Mouse (Mus musculus) intestine, embryonic 15.5 days (tissue): ENCODE results near the gene B020031M17Rik. TPM values are rescaled to one million over a fixed set of nuclear protein-coding genes. Genes with fewer than 3 reads are reported as not detected.
"Not testable (repeated sequence)": the region's sequence is repeated elsewhere in the genome, so short reads cannot be mapped to it uniquely, and the experiment has no call there.

Experiments
- ATAC-seq: fragments of 200-750 bp; cut with Nextera tagmentation; 2 replicates; pipeline ENCODE4 v1.8.0; 2017; ENCODE audit warnings: moderate TSS enrichment, moderate library complexity
- H3K27ac ChIP-seq: fragments of 300-500 bp; sonication (generic); 2 replicates; pipeline ENCODE4 v1.5.1; 2015; ENCODE audit warnings: mild to moderate bottlenecking, inconsistent platforms
- H3K27me3 ChIP-seq: fragments of 300-500 bp; sonication (generic); replicated peaks from 2 replicates; pipeline ENCODE4 v1.6.1; 2015; ENCODE audit warnings: inconsistent platforms
- H3K36me3 ChIP-seq: fragments of 300-500 bp; sonication (generic); 2 replicates; pipeline ENCODE4 v1.6.1; 2015; ENCODE audit warnings: inconsistent platforms
- H3K4me1 ChIP-seq: fragments of 300-500 bp; sonication (generic); replicated peaks from 2 replicates; pipeline ENCODE4 v1.6.1; 2015; ENCODE audit warnings: inconsistent platforms
- H3K4me2 ChIP-seq: fragments of 300-500 bp; sonication (generic); replicated peaks from 2 replicates; pipeline ENCODE4 v1.6.1; 2015; ENCODE audit warnings: mild to moderate bottlenecking, inconsistent platforms
- H3K4me3 ChIP-seq: fragments of 300-500 bp; sonication (generic); replicated peaks from 2 replicates; pipeline ENCODE4 v1.5.1; 2015; ENCODE audit warnings: inconsistent platforms
- H3K9ac ChIP-seq: fragments of 300-500 bp; sonication (generic); 2 replicates; pipeline ENCODE4 v1.6.1; 2015; ENCODE audit warnings: inconsistent platforms
- H3K9me3 ChIP-seq: fragments of 300-500 bp; sonication (generic); 2 replicates; pipeline ENCODE4 v1.6.1; 2016; ENCODE audit warnings: inconsistent platforms
- WGBS: fragments of 180-500 bp; shearing (Covaris S2); methylation state at CpG from one replicate; pipeline ENCODE4 v1.1.7; 2015; 5-methylcytosine and 5-hydroxymethylcytosine counted together
- polyA plus RNA-seq: library from polyadenylated mRNA; unstranded; fragments of >200 nt; fragmentation: Nextera tagmentation; extraction: Ambion mirVana; gene quantifications from 2 replicates; pipeline ENCODE4 v1.2.1, GENCODE M21; 2015

B020031M17Rik gene
- polyA plus RNA-seq, 1 experiment from 2014 or later, result not detected

GRCm38 (mm10) chr13:119924597-119925340 lies 25.8 kb downstream of the B020031M17Rik start:
- H3K9me3 ChIP-seq, ATAC-seq, H3K27ac ChIP-seq, H3K4me1 ChIP-seq, H3K36me3 ChIP-seq, H3K4me2 ChIP-seq, H3K9ac ChIP-seq, H3K4me3 ChIP-seq, H3K27me3 ChIP-seq: not testable (repeated sequence)
- WGBS, result 81% methylated on average over 3 of the region's 3 CpGs

DNA sequence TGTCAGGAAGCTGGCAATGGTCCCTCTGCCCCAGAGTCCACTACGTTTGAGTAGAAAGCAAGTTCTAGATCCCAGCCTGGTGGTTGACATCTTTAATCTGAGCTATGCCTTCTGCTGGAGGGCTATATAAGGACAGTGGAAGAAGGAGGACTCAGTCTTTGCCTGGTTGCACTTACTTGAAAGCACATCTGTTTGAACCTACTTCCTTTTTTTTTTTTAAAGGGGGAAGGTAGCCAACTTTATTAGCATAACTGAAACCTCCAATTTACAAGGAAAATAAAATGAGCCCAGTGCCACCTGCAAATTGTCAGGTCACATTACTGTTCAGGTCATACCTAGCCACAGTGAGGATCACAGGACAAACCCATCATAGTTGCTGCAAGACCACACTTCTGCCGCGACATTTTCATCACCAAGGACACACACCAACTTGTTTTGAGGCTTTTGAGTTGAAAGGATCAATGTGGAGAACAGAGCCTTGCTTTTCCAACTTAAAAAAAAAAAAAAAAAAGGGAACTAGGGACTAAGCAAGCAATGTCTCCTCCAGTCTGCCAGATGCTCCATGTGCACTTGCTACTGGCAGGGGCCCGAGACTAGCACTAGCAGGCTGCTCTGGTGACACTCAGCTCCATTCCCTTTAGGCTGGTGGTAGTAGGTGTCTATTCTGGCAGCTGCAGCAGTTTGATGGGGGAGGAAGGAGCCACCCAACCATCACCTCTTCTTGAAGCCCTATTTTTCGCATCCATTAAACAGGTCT lies 33.5 kb downstream of the B020031M17Rik start:
- WGBS, result 82% methylated on average over 4 of the region's 5 CpGs
- not testable (repeated sequence) for H3K9me3 ChIP-seq, H3K36me3 ChIP-seq, ATAC-seq, H3K4me3 ChIP-seq, H3K27ac ChIP-seq, H3K4me2 ChIP-seq, H3K4me1 ChIP-seq, H3K9ac ChIP-seq, H3K27me3 ChIP-seq

- not testable (repeated sequence) for H3K27me3 ChIP-seq, H3K9me3 ChIP-seq, H3K27ac ChIP-seq, H3K4me3 ChIP-seq, ATAC-seq, H3K4me2 ChIP-seq, H3K9ac ChIP-seq, H3K36me3 ChIP-seq, H3K4me1 ChIP-seq
- WGBS, result 75% methylated on average over 2 of the region's 2 CpGs
Measured at GRCm38 (mm10) chr13:119916449-119916848, 34.2 kb downstream of the B020031M17Rik start.

Other genes with a start within 250 kb of the B020031M17Rik start
- 0.54 and 0.63 TPM in 2 replicates for gene Nim1k, start 194.9 kb downstream of the B020031M17Rik start, polyA plus RNA-seq
- 25.3 and 30.0 TPM in 2 replicates for gene Zfp131, start 159.9 kb downstream of the B020031M17Rik start, polyA plus RNA-seq
- not detected in 2 replicates for gene AF067063, start 120.6 kb downstream of the B020031M17Rik start, polyA plus RNA-seq
- gene D13Ertd608e, start 114.8 kb downstream of the B020031M17Rik start, polyA plus RNA-seq, result not detected in 2 replicates
- not detected in 2 replicates for gene Tcstv1, start 56.0 kb downstream of the B020031M17Rik start, polyA plus RNA-seq
- not detected in 2 replicates for gene Gm21761, start 21.5 kb downstream of the B020031M17Rik start, polyA plus RNA-seq
- gene Gm36079, start 76.2 kb upstream of the B020031M17Rik start, polyA plus RNA-seq, result not detected in 2 replicates
- gene Gm21188, start 101.4 kb upstream of the B020031M17Rik start, polyA plus RNA-seq, result 0.16 TPM in 1 of 2 replicates, not detected in the other
- gene Gm20767, start 189.4 kb upstream of the B020031M17Rik start, polyA plus RNA-seq, result not detected in 2 replicates
- gene Gm21818, start 221.6 kb upstream of the B020031M17Rik start, polyA plus RNA-seq, result not detected in 2 replicates